Mouse (Mus musculus): Measurements from ENCODE around the gene Lancl1.
A peak's percentile ranks its signal among the peaks of the same experiment; 100 is the strongest.

The Lancl1 gene

DNA sequence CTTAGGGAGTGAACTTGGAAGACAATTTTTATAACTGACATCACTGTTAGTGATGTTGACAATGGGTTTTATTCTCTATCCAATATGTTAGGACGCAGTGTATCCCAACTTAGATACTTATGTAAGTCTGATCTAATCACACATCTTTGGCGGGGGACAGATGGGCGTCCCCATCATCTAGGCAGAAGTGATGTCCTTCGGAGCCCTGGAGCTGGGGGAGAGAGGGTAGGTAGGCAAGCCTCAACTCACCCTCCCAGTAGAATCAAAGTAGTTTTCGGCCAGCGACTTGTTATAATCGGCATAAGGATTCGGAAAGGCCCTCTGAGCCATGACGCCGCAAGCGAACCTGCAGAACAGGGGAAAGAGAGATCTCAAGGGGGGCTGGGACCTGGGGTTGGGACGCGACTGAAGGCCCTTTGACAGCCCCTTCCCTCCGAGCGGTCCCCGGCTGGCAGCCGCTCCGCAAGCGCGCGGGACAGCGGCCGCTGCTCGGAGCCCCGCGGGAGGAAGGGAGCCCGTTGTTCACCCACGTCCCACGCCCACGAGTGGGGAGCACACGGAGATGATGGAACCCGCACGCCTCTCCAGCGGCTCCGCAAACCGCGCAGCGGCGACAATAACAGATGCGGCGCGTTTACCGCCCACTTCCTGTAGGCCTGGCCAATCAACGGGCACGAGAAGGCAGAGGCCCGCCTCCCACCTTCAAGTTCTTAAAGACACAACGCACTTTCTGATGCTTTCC, at the start of gene Lancl1:
Gene Lancl1 (minus strand): TSS at position 627 of the 742 bp plus-strand sequence.
- DNase-seq (ENCODE audit: low read depth): peak; percentile 85

DNA sequence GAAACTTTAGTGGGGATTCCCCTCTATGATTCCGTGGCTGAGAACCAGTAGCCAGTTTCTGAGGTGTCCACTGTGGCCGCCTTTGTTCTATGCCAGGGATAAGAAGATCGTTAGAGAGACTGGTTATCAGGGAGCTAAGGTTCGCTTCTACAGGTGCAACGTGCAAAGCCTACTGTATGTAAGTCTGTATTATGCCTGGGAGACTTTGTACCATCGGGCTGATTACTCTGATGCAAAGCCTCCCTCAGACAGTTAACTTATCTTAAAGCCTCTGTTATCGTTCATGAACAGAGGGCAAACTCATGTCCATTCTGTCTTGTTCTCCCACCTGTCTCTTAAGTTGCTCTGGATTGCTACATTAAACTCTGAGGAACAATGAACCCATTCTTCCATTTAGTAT, 40.5 kb upstream of the Lancl1 start:
- no peak for DNase-seq (ENCODE audit: low read depth)

DNA sequence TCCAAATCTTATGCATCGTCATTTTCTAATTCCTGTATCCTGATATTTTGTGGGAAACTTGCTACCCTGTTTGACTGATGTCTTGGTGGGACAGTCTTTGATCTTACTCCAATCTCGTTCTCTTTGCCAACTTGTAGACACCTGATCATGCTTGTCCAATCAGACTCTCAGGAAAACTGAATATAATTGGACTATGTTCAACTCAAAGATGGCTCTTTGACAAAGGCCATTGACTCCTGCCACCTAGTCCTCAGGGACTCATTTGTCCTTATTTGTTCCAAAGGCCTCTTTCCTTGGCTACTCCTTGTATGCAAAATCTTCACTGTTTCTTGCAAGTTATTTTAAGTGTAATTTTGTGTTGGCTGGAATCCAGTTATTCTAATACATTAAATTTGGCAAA, 40.0 kb upstream of the Lancl1 start:
- no peak for DNase-seq (ENCODE audit: low read depth)

DNA sequence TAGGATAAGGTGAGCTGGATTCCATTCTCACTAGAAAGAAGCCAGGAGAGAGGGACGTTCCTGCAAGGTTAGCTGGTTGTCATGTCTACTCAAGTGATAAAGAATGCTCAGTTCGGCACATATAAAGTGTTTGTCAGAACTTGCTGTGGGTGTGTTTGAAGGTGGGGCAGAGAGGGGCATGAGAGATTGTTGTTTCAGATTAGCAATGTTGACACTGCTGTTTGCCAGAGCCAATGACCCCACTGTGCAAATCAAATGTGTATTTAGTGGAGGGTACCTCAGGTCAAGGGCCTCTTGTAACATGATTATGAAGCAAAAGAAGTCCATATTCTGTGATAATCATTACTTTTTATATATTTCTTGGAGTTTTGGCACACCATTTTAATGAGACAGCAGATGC, 39.1 kb upstream of the Lancl1 start:
- no peak for DNase-seq (ENCODE audit: low read depth)

DNA sequence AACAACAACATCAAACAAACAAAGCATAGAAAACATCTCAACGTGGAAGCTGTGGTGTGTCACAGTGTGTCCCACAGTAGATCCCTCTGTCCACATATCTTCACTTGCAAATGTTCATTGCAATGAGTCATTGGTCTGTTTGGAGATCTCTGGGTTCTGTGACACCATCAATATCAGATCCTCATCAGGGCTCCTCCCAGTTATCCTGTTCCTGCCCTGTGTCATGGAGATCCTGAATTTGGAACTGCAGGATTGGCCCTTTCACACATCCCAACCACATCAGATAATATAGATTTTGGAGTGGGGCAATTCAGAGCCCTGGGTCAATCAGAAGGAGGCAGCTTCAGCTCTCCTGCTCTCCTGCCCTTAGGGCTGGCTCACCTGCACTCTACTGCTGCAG, 28.9 kb upstream of the Lancl1 start:
- no peak for DNase-seq (ENCODE audit: low read depth)

DNA sequence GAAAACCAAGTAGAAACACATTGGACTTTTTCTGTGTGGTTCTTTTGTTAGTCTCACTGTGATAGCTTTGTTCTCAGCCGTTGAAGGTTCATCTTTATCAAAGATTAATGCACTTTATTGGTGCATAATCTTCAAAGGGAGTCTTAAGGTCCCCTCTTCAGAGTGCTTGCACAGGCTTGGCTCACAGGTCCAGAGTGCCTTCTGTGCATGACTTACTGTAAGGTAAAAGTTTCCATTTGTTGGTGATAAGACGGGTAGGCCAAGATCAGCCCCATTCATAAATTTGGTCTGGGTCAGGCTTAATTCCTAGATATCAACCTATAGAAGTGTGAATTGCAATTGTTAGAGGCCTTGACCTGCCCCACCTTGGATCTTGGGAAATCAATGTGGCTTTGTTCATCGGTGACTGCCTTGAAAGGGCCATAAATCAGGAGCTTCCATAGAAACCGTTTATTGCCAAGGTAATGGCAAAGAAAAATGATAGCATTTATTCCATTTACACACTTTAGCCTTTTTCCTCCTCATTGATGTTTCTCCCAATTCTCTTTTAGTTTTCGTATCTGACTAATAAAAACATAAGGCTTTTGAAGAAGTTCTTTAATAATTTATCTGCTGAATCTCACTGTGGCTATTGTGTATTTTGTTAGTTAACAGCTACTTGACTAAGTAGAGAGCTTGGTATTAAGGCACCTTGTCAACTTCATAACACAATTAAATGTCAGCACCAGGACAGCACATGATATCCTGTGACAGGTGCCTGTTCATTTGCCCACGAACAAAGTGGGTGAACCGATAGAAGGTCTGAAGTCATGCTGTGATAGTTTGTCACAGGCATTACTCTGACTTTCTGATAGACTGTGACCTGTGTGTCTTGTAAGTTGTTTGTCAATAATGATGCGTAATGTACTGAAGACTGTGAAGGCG, 26.9 kb upstream of the Lancl1 start:
- no peak for DNase-seq (ENCODE audit: low read depth)

DNA sequence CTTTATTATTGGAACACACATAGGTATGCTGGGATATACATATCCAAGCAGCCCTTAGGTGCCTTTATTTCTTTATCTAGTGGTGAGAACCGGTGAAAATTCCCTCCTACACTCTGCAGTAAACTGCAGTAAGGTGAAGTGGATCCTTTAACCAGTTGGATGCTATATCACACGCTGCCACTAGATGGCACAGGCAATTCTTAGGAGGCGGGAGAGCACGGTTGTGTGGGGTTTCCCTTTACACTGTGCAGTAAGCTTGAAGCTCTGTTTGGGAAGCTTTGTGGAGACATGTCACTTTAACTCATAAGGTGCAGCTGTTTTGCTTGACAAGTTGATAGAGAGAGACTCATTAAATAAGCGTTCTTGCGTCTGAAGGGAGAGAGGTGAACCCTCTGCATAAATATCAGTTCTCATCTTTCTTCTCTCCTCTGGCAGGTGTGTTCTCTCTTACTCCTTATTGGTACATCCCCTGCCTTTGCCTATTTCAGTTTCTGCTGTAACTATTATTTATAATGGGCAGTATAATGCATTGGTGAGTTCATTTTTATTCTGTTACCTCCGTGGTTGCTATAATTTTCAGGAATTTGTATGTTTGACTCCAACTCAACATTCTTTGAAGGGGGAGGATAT, 22.9 kb upstream of the Lancl1 start:
- peak; percentile 70 for DNase-seq (ENCODE audit: low read depth)

DNA sequence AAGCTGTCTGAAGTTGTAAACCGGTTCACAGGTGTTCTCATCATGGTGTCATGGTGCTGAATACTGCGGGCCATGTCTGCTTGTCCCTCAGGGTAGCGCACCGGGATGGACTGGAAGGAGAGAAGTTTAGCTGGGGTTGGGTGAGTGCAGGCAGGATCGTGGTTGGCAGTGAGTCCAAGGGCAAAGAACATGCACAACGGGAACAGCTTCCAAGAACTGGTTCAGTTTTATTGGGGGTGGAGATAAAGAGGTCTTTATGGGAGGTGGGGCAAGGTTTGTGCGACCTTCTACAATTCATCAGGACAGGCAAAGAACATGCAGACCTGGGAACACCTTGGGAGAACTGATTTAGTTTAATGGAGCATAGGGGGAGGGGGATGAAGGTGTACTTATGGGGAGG, 17.1 kb upstream of the Lancl1 start:
- no peak for DNase-seq (ENCODE audit: low read depth)

DNA sequence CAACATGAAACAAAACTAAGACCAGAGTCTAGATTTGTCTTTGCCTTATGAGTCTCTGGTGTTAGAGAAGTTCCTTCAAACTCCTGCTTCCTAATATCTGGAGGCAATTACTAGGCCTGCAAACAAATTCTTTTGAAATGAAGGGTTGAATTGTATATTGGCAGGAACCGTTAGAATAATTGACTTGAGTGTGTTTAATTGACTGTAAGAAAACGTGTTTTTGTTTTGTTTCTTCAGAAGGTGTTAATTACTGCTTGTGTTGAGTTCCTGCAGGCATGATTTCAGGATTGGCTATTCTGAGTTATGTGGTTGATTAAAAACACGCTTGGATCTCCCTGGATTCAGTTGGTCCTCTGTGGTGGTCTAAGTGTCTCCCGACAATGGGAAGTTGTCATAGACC, 14.0 kb upstream of the Lancl1 start:
- DNase-seq (ENCODE audit: low read depth): no peak

DNA sequence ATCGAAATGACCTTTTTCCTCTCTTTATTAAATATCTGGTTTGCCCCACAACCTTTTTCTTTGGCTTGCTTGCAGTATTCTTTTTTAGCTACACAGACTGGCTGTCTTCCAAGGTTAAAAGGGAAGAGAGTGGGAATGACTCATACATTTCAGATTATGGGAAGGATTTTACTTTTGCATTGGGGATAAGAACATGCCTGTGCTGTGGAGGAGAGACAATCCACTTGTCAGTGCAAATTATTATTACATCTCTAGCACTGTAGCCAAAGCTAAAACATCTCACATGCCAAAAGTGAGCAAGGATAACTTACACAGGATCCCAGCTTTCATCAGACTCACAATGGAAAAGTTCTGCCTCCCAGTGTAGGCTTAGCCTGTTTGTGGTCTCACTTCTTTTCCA, 10.9 kb upstream of the Lancl1 start:
- DNase-seq (ENCODE audit: low read depth): no peak

DNA sequence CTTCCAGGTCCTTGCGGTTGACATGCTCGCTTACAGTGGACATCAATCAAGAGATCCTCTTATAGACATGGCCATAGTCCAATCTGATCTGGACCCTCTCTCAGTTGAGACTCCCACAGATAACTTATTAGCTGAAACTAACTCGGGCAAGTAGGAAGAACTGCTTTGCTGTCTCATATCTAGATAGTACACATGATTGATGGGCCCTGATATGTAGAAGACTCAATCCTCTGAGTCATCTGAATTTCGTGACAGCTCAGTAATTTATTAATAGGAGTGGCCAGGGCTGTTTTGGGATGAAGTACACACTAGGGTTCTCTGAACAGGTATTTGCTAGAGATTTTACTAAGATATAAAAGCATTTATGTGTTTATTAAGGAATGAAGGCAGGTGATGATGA, 10.0 kb upstream of the Lancl1 start:
- DNase-seq (ENCODE audit: low read depth): no peak

DNA sequence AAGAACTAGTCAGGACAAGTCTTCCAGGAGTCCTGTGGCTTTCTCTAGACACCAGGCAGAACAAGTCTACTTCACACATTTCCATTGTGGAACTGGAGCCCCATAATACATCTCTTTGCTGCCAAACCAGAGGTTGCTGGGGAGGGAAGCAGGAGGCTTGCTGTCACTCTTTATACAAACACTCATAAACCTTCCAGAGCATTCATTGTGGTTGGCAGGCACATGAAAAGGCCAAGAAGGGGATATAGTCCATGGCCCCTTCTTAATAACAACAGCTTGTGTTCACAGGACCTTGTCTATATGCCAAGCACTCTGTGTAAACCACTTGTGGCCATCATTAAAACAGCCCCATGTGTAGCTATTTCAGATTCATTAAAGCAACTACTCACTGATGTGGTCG, 6.4 kb upstream of the Lancl1 start:
- no peak for DNase-seq (ENCODE audit: low read depth)

DNA sequence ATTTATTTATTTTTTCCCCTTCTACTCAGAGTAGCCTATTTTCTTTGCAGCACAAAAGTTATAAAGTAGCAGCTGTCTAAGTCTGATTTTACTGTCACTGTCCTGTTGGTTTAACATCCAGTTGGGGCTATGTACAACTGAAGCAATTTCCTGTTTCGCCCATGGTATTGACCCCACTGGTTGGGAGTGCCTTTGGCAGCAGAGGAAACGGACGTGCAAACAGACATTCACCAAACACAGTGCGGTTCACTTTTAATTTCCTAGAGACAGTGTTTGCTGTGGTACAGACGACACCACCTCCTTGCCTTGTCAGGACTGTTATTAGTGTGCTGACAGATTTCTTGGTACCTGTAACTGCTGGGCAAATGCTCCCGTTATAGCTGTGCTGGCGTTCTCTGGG, 3.9 kb upstream of the Lancl1 start:
- DNase-seq (ENCODE audit: low read depth): peak; percentile 29

DNA sequence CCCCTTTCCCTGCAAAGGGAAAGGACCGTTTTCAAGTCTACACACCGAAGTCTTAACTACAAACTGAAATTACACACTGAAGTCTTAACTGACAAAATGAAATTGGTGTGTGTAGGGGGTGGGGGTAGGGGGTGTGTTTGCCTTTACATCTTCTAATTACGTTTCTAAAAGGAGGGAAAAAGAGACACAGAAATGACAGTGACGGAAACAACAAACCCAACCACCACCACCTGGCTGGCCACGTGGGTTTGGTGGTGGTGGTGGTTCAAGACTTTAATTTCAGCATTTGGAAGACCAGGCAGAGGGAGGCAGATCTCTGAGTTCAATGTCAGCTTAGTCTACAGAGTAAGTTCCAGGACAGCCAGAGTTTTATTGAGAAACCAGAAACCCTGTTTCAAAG, 411 bp upstream of the Lancl1 start:
- DNase-seq (ENCODE audit: low read depth): no peak

DNA sequence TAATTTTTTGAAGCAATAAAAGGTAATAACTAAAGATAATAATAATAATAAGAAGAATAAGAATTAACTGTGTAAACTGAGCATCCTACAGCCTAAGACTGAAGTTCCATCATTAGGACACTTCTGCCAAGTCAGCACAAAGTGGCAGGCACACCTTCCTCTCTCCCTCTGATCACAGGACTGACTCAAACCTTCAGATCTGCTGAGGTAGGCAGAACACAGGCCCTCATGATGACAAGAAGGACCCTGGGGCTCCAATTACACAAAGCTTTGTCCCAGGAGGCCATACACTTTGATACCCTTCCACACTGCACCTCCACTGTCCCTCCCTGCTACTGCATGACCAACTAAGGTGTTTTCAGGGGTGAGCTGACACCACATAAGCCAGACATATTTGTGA, 1.5 kb downstream of the Lancl1 start:
- no peak for DNase-seq (ENCODE audit: low read depth)

DNA sequence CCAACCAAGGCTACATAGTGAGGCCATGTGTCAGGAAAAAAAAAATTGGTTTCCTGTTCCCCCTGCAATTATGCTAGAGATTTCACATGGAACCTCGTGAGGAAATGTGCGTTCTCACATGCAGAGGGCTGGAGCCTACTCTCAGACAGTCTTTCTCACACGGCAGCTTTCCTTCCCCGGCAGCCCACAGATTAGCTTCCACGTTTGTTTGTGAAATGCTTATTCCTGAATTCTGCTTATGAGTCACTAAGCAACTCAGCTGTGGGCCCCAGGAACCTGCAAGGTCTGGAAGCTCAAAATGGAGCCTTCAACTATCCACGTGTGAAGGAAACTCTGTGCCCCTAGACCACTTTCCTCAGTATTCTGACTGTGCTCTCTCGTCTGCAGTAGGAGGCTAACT, 5.4 kb downstream of the Lancl1 start:
- no peak for DNase-seq (ENCODE audit: low read depth)

DNA sequence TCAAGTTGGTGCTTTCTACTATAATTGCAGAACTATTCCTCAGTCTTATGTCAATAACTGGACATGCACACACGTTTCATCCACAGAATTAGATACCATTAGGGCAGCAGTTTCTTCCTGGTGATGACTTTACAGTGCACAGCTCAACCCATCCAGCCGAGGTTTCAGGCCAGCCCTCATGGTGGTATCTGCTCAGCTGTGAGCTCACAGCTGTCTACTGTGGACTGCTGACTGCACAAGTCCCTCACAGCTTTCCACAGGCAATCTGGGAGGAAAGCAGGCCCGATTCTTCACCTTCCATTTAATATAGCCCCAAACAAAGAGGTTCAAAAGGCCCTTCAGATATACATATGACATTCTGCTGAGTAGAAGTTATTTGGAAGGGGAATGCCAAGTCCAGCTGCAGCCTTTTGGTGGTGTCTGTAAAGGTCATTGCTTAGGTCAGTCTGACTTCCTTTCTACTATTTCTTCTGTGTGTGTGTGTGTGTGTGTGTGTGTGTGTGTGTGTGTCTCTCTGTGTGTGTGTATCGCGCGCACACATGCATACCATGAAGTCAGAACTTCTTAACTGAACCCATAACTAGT, 11.7 kb downstream of the Lancl1 start:
- DNase-seq (ENCODE audit: low read depth): no peak

DNA sequence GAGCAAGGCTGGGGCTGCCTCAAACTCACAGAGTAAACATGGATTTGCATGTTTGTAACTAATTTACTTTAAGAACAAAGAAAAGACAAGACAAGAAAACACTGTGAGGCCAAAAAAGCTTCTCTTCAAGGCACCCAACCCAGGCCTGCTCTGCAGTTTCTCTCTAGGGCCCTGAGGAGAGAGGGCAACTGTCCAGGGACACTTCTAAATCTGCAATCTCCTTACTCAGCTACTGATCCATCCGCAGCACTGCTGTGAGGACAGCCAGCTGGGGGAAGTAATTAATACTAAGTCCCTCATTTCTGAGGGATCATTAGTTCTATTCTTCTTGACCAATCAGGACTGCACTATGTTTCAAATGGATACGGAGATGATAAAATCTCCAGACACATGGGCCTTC, 12.5 kb downstream of the Lancl1 start:
- no peak for DNase-seq (ENCODE audit: low read depth)

DNA sequence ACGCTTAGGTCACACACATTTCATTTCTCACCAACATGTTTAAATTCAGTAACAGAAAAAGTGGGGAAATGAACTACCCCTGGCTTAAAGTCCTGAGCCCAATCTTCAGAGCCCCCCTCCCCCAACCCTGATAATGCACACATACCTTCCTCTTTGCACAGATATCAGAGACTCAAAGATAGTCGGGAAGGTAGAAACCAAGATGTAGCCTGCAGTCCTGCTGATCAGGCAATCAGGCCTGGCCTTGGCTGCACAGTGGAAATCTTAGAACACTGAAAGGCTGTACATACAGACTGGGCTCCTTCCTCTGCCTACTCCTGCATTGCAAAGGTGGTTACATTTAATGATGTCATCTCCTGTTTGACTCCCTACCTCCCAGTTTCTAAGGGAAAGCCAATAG, 15.9 kb downstream of the Lancl1 start:
- peak; percentile 48 for DNase-seq (ENCODE audit: low read depth)

DNA sequence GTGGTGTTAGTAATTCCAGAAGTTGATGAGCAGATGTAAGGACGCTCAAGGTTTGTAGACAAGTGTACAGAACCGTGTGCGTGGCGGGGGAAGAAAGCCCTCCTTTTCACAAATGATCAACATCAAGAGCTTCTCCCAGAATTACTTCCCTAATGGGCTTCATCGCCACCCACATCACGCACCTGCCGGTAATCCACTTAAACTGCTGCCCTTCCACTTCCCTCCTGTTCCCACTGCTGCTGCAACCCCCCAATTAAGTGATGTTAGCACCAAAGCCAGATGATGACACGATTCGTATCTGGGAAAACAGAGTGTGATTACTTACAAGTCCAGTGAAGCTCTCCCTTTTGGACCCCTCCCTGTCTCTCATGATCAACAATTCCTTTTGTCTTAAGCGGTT, 16.6 kb downstream of the Lancl1 start:
- DNase-seq (ENCODE audit: low read depth): no peak

DNA sequence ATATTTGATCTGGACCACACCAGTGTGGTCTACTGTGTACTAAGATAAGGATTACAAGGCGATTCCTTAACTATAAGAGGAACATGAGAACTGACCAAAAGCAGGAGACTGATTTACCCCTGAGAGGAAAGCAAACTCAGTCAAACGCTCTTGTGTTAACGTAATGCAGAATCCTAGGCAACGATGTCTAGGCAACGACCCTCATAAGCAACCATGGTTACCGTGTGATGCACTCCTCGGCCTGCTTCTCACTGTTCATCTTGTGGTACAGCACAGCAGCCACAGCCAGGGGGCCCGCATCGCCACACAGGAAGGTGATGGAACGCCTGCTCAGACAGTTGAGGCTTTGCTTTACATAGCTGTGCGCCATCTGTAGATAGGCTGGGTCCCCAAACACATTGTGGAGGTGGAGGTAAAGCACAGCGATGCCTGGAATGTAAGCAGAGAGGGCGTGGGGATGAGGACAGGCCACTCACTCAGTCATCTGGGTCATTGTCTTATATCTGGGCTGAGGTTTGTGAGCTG, 18.0 kb downstream of the Lancl1 start:
- DNase-seq (ENCODE audit: low read depth): no peak

DNA sequence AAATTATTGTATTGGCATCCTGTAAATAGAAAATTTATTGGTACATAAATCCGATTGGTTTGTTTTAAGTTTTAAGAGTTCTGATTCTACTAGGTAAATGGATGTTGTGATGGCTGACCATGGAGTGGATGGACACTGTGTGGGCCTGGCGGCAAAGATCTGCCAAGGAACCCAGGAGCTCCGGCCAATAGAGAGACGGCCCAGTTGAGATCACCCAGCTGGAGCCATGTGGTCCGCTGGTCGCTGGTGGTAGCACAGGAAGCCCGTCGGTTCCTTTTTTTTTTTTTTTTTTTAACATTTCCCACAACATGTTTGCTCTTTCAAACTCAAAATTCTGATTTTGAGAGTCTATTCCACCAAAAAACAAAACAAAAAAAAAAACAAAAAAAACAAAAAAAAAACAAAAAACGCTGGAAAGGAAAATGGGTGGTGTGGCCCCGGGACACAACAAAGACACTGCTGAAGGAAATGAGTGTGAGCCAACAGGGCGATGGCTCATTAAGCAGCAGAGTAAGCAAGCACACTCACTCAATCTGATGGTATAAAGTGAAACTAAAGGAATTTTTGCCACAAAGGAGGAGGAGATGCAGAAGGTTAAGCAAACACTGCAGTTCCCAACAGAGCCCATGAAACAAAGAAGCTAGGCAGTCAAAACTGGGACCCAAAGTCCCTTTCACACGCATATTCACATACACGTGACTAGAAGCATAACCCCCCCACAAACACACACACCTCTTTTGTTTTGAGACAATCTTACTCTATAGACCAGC, 21.4 kb downstream of the Lancl1 start:
- DNase-seq (ENCODE audit: low read depth): no peak
